Mouse (Mus musculus): Measurements from ENCODE around the gene Ascl2.

Gene Ascl2

DNA sequence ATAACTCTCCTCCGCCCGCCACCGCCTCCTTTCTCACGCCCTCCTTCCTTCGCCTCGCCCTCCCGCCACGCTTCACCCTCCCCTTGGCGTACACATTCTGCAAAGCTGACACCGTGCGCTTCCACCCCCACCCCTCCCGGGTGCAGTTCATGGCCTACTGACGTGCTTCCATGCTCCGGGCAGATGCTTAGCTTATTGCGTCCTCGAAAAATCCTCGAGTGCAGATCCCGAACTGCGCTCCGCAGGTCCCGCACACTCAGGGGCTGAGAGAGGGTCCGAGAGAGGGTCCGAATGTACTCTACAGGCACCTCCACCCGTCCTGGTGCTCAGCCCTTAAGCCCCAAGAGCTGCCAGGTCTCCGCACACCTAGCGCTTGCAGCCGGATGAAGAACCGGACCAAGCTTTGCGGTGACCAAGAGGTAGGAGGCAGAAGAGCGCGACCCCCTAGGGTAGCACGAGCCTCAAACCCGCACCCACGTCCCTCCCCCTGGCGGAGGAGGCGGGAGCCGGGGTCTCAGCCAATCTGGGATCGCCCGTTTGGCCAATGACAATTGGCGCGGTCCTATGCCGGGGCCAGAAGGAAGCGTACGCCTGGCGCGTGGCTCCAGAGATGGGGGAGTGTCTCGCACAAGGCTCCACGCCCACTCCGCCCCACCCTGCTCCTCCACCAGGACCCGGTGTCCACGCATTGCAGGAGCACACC lies at the start of gene Ascl2:
Gene Ascl2 (minus strand): TSS at position 456 of the 703 bp plus-strand sequence.
- DNase-seq: peak; percentile 36

GRCm38 (mm10) chr7:143017181-143017580 lies 48.1 kb upstream of the Ascl2 start:
- no peak for DNase-seq

DNA sequence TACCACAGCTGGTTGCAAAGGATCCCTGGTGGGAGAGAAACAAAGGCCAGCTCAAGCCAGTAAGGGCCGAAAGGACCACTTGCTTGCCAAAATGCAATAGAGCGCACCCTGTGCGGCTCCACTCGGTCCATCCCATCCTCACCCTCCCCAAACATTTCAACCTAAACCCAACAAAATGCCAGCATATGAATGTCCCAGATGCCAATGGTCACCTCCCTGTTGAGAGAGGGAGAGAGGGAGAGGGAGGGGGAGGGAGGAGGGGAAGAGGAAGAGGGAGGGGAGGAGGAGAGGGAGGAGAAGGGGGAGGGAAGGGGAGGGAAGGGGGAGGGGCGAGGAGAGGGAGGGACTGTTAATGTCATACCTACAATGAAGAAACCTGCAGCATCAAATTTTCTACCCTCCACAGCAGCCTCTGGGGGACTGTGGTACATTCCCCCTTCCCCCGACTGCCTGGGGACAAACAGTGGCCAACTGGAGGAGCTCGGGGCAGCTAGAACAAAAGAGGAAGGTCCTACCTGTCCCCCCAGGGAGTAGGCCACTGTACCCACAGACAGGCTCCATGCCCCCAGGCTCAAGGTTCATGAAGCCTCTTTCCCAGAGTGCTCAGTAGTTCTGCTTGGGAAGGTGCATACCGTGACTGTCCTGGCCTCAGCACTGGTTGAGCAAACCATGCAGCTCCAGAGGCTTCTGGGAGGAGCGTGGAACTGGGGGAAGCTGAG lies 47.5 kb upstream of the Ascl2 start:
- peak; percentile 51 for DNase-seq

DNA sequence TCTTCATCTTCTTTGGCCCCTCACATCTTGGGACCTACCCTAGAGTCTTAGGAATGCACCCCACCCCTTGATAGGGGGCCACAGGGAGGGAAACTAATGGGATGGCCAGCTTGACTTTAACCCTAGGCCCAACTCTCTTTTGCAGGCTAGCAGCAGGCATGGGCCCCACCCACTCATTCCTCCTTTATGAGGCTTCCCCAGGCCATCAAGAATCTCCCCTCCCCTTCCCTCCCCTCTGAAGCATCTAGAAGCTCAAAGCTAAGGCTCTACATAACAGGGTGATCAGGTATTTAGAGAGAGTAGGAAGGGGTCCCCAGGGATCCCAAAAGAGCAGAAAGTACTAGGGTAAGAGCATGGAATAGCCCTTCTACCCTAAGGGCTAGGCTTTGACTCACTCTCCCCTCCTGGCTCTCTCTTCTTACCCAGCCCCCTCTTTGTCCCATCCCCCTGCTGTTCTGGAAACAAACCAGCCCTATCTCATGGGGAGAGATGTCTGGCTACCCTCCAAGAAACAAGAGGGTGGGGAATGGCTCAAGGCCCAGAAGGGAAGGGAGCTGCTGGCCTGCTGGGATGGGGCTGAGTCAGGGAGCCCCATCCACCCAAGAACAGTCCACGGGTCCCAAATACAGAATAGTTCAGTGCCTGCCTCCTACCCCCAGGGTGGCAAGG lies 46.8 kb upstream of the Ascl2 start:
- DNase-seq: peak; percentile 85

DNA sequence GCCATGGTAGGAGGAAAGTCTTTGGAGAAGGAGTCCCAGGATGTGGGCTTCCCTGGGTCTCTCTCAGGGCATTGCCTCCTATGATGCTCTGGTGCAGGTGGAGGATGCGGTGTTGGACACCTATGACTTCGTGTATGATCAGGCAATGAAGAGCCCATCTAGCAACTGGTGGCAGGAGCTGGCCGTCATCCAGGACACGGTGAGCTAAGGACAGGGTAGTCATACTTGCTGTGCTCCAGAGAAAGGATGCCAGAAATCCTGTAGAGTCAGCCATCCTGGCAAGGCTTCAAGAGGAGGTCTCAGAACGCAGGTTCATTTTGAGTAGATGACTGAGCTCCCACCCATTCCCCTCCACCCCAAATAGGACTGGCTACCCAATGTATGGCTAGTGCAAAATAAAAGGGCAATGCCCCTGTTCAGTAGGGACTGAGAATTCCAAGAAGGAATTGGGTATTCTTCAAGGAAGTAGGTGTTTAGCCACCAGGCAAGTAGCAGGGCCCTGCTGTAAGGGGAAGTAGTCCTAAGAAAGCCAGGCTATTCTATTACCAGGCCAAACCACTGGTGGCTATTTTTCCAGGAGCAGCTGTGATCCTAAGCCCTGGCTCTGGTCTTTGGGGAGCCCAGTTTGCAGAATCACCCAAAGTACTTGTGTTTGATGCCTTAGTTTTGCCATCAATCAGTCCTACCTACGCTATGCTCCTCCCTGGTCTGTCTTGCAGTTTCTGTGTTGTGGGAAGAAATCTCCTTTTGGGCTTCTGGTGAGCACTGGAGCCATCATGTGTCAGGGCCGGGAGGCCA lies 46.0 kb upstream of the Ascl2 start:
- peak; percentile 52 for DNase-seq

GRCm38 (mm10) chr7:143013420-143014178 lies 44.5 kb upstream of the Ascl2 start:
- DNase-seq: peak; percentile 59

- peak; percentile 64 for DNase-seq
These were observed 43.3 kb upstream of the Ascl2 start for GRCm38 (mm10) chr7:143012230-143012875.

DNA sequence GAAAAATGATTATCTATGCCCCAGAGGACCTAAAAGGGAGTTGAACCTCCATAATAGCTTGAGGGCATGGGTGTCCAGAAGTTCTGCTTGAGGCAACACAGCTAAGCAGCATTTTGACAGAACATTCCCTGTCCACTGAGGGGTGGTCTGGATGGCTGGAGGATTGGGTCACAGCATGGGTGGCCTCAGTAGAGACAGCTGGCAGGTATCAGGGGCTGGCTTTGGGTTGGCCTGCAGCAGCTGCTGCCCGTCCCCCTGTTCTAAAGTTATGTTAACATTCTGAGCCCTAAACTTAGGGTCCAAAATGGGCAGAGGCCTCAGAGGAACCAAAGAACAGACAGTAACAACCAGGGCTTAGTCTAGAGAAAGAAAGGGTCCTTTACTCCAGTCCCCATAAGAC lies 42.2 kb upstream of the Ascl2 start:
- DNase-seq: no peak

DNA sequence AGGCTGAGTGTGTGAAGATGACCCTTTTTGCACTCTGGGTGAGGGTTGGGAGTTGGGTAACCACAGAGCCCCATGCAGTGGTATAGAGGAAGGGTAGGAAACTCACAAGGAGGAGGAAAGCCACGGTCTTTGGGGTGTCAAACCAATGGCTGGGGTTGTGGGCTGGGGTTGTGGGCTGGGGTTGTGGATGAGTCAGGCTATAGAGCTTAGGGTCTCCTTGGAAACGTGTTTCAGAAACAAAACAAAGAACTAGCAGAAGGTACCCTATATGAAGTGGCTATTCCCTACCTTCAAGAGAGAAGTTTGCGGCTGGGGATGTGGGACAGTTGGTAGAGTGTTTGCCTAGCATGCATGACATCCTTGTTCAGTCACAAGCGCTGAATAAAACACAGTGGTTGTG lies 40.9 kb upstream of the Ascl2 start:
- no peak for DNase-seq

DNA sequence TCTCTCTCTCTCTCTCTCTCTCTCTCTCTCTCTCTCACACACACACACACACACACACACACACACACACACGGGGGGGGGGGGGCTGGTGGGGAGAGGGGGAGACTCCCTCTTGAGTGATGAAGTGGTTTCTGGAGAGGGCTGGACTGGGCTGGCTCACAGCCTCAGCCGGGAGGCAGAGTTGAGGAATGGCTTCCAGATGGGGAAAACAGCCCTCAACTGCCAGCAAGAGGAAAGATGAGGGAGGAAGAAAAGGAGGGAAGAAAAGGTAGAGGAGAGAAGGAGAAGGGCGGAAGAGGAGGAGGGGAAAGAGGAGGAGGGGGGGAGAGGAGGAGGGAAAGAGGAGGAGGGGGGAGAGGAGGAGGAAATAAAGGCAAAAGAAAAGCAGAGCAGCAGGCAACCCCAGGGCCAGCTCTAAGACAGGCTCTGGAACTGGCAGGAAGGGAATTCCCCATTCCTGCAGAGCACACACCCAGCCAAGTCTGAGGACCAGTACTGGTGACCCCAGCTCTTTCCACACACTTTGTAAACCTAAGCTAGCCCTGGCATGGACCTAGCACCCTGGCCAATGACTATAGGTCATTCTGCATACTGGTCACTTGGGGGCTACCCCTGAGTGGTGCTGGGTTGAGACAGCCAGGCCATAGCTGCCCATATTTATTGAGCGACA lies 40.1 kb upstream of the Ascl2 start:
- DNase-seq: peak; percentile 70

- peak; percentile 79 for DNase-seq
These were observed 39.4 kb upstream of the Ascl2 start for GRCm38 (mm10) chr7:143008370-143008926.

GRCm38 (mm10) chr7:143007599-143008369 lies 38.7 kb upstream of the Ascl2 start:
- DNase-seq: peak; percentile 98

GRCm38 (mm10) chr7:143006756-143007598 lies 37.9 kb upstream of the Ascl2 start:
- DNase-seq: no peak

- DNase-seq: no peak
These were observed 37.2 kb upstream of the Ascl2 start for GRCm38 (mm10) chr7:143006097-143006755.

DNA sequence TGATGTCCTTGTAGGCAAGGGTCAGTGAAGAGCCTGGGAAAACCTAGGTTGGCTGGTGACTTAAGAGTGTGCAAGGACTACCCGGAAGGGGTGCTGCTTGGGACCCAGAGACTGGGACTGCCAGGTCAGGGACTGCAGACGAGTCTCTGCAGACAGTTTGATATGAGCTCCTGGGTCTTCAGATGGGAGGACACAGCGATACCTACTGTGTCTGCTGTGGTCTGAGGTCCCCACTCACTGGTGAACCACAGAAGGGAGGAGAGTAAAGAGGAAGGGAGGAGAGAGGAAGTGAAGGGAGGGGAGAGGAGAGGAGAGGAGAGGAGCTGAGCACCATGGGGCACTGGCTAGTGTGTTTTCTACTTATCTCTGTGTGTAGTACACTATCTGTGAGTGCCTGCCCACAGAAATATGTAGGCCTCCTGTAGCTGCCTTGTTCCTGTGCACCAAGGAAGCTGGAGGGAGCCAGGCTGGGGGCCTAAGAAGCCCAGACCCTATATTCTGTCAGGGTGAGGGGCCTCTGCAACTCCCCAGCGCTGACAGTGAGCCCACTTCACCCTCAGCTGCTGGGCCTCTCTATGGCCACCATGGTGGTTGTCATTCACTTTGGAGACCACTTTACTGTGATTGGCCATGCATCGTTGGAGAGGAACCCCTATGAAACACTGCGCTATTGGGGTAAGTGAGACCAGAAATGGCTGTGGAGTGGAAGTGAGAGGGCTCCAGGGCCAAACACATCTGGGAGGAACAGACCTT lies 36.5 kb upstream of the Ascl2 start:
- DNase-seq: no peak

DNA sequence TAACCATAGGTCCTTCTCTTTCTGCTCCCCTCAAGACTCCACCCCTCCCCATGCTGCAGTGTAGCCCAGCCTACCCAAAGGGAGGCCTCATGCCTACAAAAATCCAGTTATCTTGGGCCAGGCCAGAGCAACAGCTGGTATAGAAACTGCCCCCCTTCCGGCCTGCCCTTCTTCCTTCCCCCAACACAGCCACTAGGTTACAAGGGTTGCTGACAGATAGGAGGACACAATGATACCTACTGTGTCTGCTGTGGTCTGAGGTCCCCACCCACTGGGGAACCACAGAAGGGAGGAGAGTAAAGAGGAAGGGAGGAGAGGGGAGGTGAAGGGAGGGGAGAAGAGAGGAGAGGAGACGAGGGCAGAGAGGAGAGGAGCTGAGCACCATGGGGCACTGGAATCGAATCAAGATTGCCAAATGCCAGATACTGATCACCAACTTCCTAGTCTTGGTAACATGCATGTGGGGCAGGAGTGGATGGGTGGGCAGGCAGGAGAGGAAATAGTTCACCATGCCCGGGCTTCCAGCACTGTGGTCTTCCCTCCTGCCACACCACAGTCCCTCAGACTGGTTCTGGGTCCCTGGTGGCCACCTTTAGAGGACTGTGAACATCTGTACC lies 35.8 kb upstream of the Ascl2 start, which contains the start of gene Tspan32:
Gene Tspan32 (plus strand): TSS at position 320 of the 617 bp plus-strand sequence.
- DNase-seq: no peak

DNA sequence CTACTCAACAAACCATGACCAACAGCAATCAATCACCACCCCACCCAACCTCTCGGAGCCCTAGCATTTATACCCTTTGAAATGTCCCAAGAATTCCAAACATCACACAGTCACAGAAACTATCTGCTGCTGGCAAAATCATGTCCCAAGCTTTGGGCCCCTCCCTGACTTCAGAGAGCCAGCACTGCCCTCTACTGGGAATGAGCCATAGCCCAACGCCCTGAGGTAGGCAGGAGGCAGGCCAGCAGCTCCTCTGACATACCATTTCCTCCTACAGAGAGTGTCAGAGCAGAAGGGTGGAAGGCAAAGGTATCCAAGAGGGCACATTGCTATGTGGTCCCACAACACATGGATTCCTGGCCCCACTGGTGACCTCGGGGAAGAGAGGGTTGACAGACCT lies 33.6 kb upstream of the Ascl2 start:
- peak; percentile 49 for DNase-seq
